Mouse (Mus musculus) G1E (cell line): Measurements from ENCODE around the gene Nipsnap3b. TPM values are rescaled to one million over a fixed set of nuclear protein-coding genes. Genes with fewer than 3 reads are reported as not detected.

Experiments
- ATAC-seq: 2 replicates; pipeline ENCODE4 v1.8.0; 2016; ENCODE audit warnings: mild to moderate bottlenecking; ENCODE audit not compliant: insufficient number of reproducible peaks, poor library complexity, low FRiP score, severe bottlenecking; ENCODE audit errors: extremely low read depth
- DNase-seq: peaks from one replicate; pipeline ENCODE4 v3.0.0; 2012; ENCODE audit warnings: low spot score
- H3K27me3 ChIP-seq: 2 replicates; pipeline ENCODE4 v1.6.1; 2012; ENCODE audit warnings: mild to moderate bottlenecking, low read length, inconsistent platforms; ENCODE audit not compliant: insufficient read depth
- H3K36me3 ChIP-seq: replicated peaks from 2 replicates; pipeline ENCODE3; 2012; ENCODE audit warnings: mild to moderate bottlenecking, inconsistent platforms
- H3K4me1 ChIP-seq: 2 replicates; pipeline ENCODE4 v1.6.1; 2012; ENCODE audit warnings: low read depth, low read length, inconsistent platforms, mixed read lengths; ENCODE audit not compliant: insufficient read depth
- H3K4me3 ChIP-seq: 2 replicates; pipeline ENCODE4 v1.5.1; 2012; ENCODE audit warnings: low read depth, mild to moderate bottlenecking, inconsistent platforms, low read length, moderate library complexity, mixed read lengths
- H3K9me3 ChIP-seq: replicated peaks from 2 replicates; pipeline ENCODE4 v1.6.1; 2012; ENCODE audit warnings: inconsistent platforms
- CTCF ChIP-seq: IDR thresholded peaks from 2 replicates; pipeline ENCODE4 v1.5.1; 2012; ENCODE audit warnings: low read depth, low read length, inconsistent platforms, mixed read lengths
- GATA1 ChIP-seq: IDR thresholded peaks from 2 replicates; pipeline ENCODE4 v1.6.1; 2012; ENCODE audit warnings: borderline replicate concordance, low read length, inconsistent platforms, mixed read lengths
- GATA2 ChIP-seq: IDR thresholded peaks from 2 replicates; pipeline ENCODE4 v1.6.1; 2012; ENCODE audit warnings: low read depth, low read length, inconsistent platforms, borderline replicate concordance
- POLR2AphosphoS5 ChIP-seq: IDR thresholded peaks from 2 replicates; pipeline ENCODE4 v1.6.1; 2012; ENCODE audit warnings: low read depth, low read length, inconsistent platforms; ENCODE audit not compliant: insufficient replicate concordance
- TAL1 ChIP-seq: conservative IDR thresholded peaks from 2 replicates; pipeline ENCODE4 v1.6.1; 2012; ENCODE audit warnings: low read depth, low read length, inconsistent platforms, mixed read lengths
- polyA plus RNA-seq: library from polyadenylated mRNA; stranded (reverse); fragments of >175 nt; gene quantifications from 2 replicates; pipeline ENCODE4 v1.2.3, GENCODE M21; 2012
- total RNA-seq, 2 experiments: library from RNA; stranded (forward) in 1 of 2; stranded (reverse) in 1 of 2; fragments of 200-1000 nt in 1 of 2; fragments of >200 nt in 1 of 2; fragmentation: Nextera tagmentation in 1 of 2; gene quantifications; 2 replicates each; pipeline ENCODE4 v1.2.3; 2014 to 2017

Nipsnap3b gene
- total and polyA plus RNA-seq, 3 experiments = 16.0 to 31.5 (median 30.8) TPM

DNA sequence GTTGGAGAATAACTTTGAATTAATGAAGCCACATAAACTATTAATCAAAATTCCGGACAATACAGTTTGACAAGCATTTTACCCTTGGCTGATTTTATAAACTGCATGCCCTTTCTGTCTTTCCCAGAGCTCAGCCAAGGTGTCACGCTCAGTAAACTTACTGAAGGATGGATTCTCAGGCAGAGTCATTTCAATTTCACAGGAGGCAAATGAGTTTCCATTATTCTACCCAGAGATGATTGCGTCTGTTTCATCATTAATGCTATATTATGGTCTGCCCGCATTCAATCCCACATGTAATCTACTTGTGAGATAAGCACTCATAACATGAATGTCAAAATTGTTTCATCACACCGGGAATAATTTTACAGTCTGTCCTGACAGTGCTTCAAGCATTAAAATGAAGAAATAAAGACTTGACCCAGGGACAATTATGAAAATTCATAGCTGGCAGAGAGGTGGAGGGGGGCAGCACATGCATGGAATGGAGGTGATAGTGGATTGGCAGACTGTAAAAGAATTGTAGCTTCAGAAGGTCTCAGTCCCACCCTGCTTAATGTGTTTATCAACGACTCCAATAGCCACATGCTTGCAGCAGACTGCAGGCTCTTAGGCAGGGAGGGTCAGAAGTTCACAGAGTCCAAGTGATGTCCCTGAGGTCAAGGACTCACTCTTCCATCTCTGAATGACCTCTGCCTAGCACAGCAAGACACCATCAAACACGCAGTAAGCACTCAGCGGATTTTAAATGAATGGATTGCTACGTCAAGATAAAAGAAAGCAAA lies 34.8 kb downstream of the Nipsnap3b start:
- Histone ChIP-seq H3K9me3 (no peaks in the 10 kb centered on the region), H3K4me3 (no peak overlapping the region), H3K36me3 (peaks cover 80% of the 10 kb centered on the region), H3K27me3 (no peaks in the 10 kb centered on the region), H3K4me1 (no peaks in the 10 kb centered on the region)
- TF ChIP-seq CTCF (no peak), POLR2AphosphoS5 (no peak), GATA1 (no peak), GATA2 (no peak), TAL1 (no peak)
- ATAC-seq = no peak
- DNase-seq = no peak

- ATAC-seq = no peak
- Histone ChIP-seq H3K36me3 (peaks cover 83% of the 10 kb centered on the region), H3K4me1 (no peaks in the 10 kb centered on the region), H3K27me3 (no peaks in the 10 kb centered on the region), H3K4me3 (no peak overlapping the region), H3K9me3 (no peaks in the 10 kb centered on the region)
- no peak for TF ChIP-seq CTCF
- DNase-seq = no peak
Observed at GRCm38 (mm10) chr4:53062301-53063008, 50.8 kb downstream of the Nipsnap3b start.

Other genes with a start within 250 kb of the Nipsnap3b start
- gene Olfr275, start 197.3 kb upstream of the Nipsnap3b start, total RNA-seq (2014; fragmentation: Nextera tagmentation) = not detected in 2 replicates
- gene Olfr275, start 197.3 kb upstream of the Nipsnap3b start, total RNA-seq (2017) = 0.17 and 0.44 TPM in 2 replicates
- gene Olfr275, start 197.3 kb upstream of the Nipsnap3b start, polyA plus RNA-seq = not detected in 2 replicates
- not detected in 2 replicates for gene Olfr273, start 152.6 kb upstream of the Nipsnap3b start, total RNA-seq (2014; fragmentation: Nextera tagmentation)
- gene Olfr273, start 152.6 kb upstream of the Nipsnap3b start, total RNA-seq (2017) = 0.06 and 0.22 TPM in 2 replicates
- not detected in 2 replicates for gene Olfr273, start 152.6 kb upstream of the Nipsnap3b start, polyA plus RNA-seq
- gene Olfr272, start 92.7 kb upstream of the Nipsnap3b start, total RNA-seq (2014; fragmentation: Nextera tagmentation) = not detected in 2 replicates
- gene Olfr272, start 92.7 kb upstream of the Nipsnap3b start, total RNA-seq (2017) = 0.23 TPM in 1 of 2 replicates, not detected in the other
- gene Olfr272, start 92.7 kb upstream of the Nipsnap3b start, polyA plus RNA-seq = not detected in 2 replicates
- gene Olfr270, start 47.3 kb upstream of the Nipsnap3b start, total RNA-seq (2014; fragmentation: Nextera tagmentation) = not detected in 2 replicates
- gene Olfr270, start 47.3 kb upstream of the Nipsnap3b start, total RNA-seq (2017) = 0.29 and 0.38 TPM in 2 replicates
- not detected in 2 replicates for gene Olfr270, start 47.3 kb upstream of the Nipsnap3b start, polyA plus RNA-seq
- not detected in 2 replicates for gene Nipsnap3a, start 22.6 kb upstream of the Nipsnap3b start, total RNA-seq (2014; fragmentation: Nextera tagmentation)
- not detected in 2 replicates for gene Nipsnap3a, start 22.6 kb upstream of the Nipsnap3b start, total RNA-seq (2017)
- gene Nipsnap3a, start 22.6 kb upstream of the Nipsnap3b start, polyA plus RNA-seq = not detected in 2 replicates
- gene Abca1, start 148.0 kb downstream of the Nipsnap3b start, total RNA-seq (2014; fragmentation: Nextera tagmentation) = 21.5 and 23.0 TPM in 2 replicates
- gene Abca1, start 148.0 kb downstream of the Nipsnap3b start, total RNA-seq (2017) = 4.6 and 4.7 TPM in 2 replicates
- 1.8 and 2.1 TPM in 2 replicates for gene Abca1, start 148.0 kb downstream of the Nipsnap3b start, polyA plus RNA-seq